Mouse (Mus musculus): ENCODE data around the gene Fgr.
A peak's percentile ranks its signal among the peaks of the same experiment; 100 is the strongest.
"Not testable (repeated sequence)": the region's sequence is repeated elsewhere in the genome, so short reads cannot be mapped to it uniquely, and the experiment has no call there.

Fgr gene

GRCm38 (mm10) chr4:132973814-132974398 lies at the start of gene Fgr:
Gene Fgr, plus strand, starts transcription at chr4:132974095.
- peak; percentile 17 for DNase-seq (ENCODE audit: low spot score)

- not testable (repeated sequence) for DNase-seq (ENCODE audit: low spot score)
Measured at GRCm38 (mm10) chr4:132926520-132926919, 47.4 kb upstream of the Fgr start.

- peak; percentile 66 for DNase-seq (ENCODE audit: low spot score)
Measured at GRCm38 (mm10) chr4:132930784-132931183, 43.1 kb upstream of the Fgr start.

- DNase-seq (ENCODE audit: low spot score) = no peak
Measured at GRCm38 (mm10) chr4:132932752-132933404, 41.0 kb upstream of the Fgr start.

- DNase-seq (ENCODE audit: low spot score) = no peak
Measured at GRCm38 (mm10) chr4:132934639-132935038, 39.3 kb upstream of the Fgr start.

GRCm38 (mm10) chr4:132938181-132938941 lies 35.5 kb upstream of the Fgr start:
- DNase-seq (ENCODE audit: low spot score) = no peak

- DNase-seq (ENCODE audit: low spot score) = peak; percentile 56
Measured at GRCm38 (mm10) chr4:132939421-132940127, 34.3 kb upstream of the Fgr start.

- DNase-seq (ENCODE audit: low spot score) = no peak
Measured at GRCm38 (mm10) chr4:132941012-132941729, 32.7 kb upstream of the Fgr start.

GRCm38 (mm10) chr4:132943088-132943487 lies 30.8 kb upstream of the Fgr start:
- DNase-seq (ENCODE audit: low spot score) = no peak

GRCm38 (mm10) chr4:132944106-132944505 lies 29.8 kb upstream of the Fgr start:
- DNase-seq (ENCODE audit: low spot score) = peak; percentile 61

- no peak for DNase-seq (ENCODE audit: low spot score)
Measured at GRCm38 (mm10) chr4:132944776-132945175, 29.1 kb upstream of the Fgr start.

GRCm38 (mm10) chr4:132945261-132946046 lies 28.4 kb upstream of the Fgr start:
- peak; percentile 85 for DNase-seq (ENCODE audit: low spot score)

GRCm38 (mm10) chr4:132946047-132947001 lies 27.6 kb upstream of the Fgr start:
- peak; percentile 64 for DNase-seq (ENCODE audit: low spot score)

GRCm38 (mm10) chr4:132949882-132950532 lies 23.9 kb upstream of the Fgr start:
- DNase-seq (ENCODE audit: low spot score) = no peak

- no peak for DNase-seq (ENCODE audit: low spot score)
Measured at GRCm38 (mm10) chr4:132950999-132951398, 22.9 kb upstream of the Fgr start.

- no peak for DNase-seq (ENCODE audit: low spot score)
Measured at GRCm38 (mm10) chr4:132954530-132955394, 19.1 kb upstream of the Fgr start.

GRCm38 (mm10) chr4:132955395-132955791 lies 18.5 kb upstream of the Fgr start:
- no peak for DNase-seq (ENCODE audit: low spot score)
